Mouse (Mus musculus) liver, embryonic 12.5 days (tissue): Measurements from ENCODE around the gene Hist1h2ag. TPM values are rescaled to one million over a fixed set of nuclear protein-coding genes. Genes with fewer than 3 reads are reported as not detected.
A peak's percentile ranks its signal among the peaks of the same experiment; 100 is the strongest.

ENCODE experiments used
- ATAC-seq: fragments of 200-750 bp; cut with Nextera tagmentation; 2 replicates; pipeline ENCODE4 v1.8.0; 2017; ENCODE audit warnings: moderate number of reproducible peaks, mild to moderate bottlenecking, moderate library complexity
- H3K27ac ChIP-seq: fragments of 300-500 bp; sonication (generic); 2 replicates; pipeline ENCODE4 v1.5.1; 2016; ENCODE audit warnings: mild to moderate bottlenecking
- H3K27me3 ChIP-seq: fragments of 300-500 bp; sonication (generic); replicated peaks from 2 replicates; pipeline ENCODE4 v1.6.1; 2016; ENCODE audit warnings: mild to moderate bottlenecking, moderate library complexity
- H3K36me3 ChIP-seq: fragments of 300-500 bp; sonication (generic); 2 replicates; pipeline ENCODE4 v1.6.1; 2016; ENCODE audit warnings: mild to moderate bottlenecking, moderate library complexity
- H3K4me1 ChIP-seq: fragments of 300-500 bp; sonication (generic); 2 replicates; pipeline ENCODE4 v1.6.1; 2016
- H3K4me2 ChIP-seq: fragments of 300-500 bp; sonication (generic); 2 replicates; pipeline ENCODE4 v1.6.1; 2016; ENCODE audit warnings: mild to moderate bottlenecking, moderate library complexity
- H3K4me3 ChIP-seq: fragments of 300-500 bp; sonication (generic); 2 replicates; pipeline ENCODE4 v1.5.1; 2016; ENCODE audit warnings: mild to moderate bottlenecking, moderate library complexity
- H3K9ac ChIP-seq: fragments of 300-500 bp; sonication (generic); 2 replicates; pipeline ENCODE4 v1.6.1; 2016; ENCODE audit warnings: mild to moderate bottlenecking, moderate library complexity
- H3K9me3 ChIP-seq: fragments of 300-500 bp; sonication (generic); replicated peaks from 2 replicates; pipeline ENCODE4 v1.6.1; 2016; ENCODE audit warnings: mild to moderate bottlenecking, moderate library complexity
- WGBS: fragments of 180-500 bp; shearing (Covaris S2); methylation state at CpG from one replicate; pipeline ENCODE4 v1.1.7; 2016; ENCODE audit not compliant: insufficient replicate concordance; 5-methylcytosine and 5-hydroxymethylcytosine counted together
- polyA plus RNA-seq: library from polyadenylated mRNA; unstranded; fragments of >200 nt; fragmentation: Nextera tagmentation; extraction: Ambion mirVana; gene quantifications from 2 replicates; pipeline ENCODE4 v1.2.1, GENCODE M21; 2016

Gene Hist1h2ag
- polyA plus RNA-seq, 1 experiment from 2014 or later, result 28.2 TPM

- H3K27me3 ChIP-seq, result peaks cover 41% of the 10 kb centered on the region
- H3K9me3 ChIP-seq, result no peaks in the 10 kb centered on the region
- no peak overlapping the region for H3K27ac ChIP-seq
- 11% methylated on average over 27 of the region's 27 CpGs for WGBS
- H3K9ac ChIP-seq, result peak overlapping the region; percentile 19; the same call in 1 of the 2 replicates
- peak overlapping the region; percentile 60 for H3K4me2 ChIP-seq
- no peaks in the 10 kb centered on the region for H3K36me3 ChIP-seq
- ATAC-seq, result peak; percentile 83
- H3K4me1 ChIP-seq, result peaks cover 33% of the 10 kb centered on the region
- H3K4me3 ChIP-seq, result peak overlapping the region; percentile 42
These were observed 27.0 kb downstream of the Hist1h2ag start for GRCm38 (mm10) chr13:22015479-22016450.

GRCm38 (mm10) chr13:22014411-22014845 is 28.3 kb downstream of the Hist1h2ag start:
- WGBS, result 9% methylated on average over 17 of the region's 17 CpGs
- Histone ChIP-seq H3K27ac (no peak overlapping the region), H3K27me3 (peaks cover 55% of the 10 kb centered on the region)

GRCm38 (mm10) chr13:22013716-22014115 is 29.0 kb downstream of the Hist1h2ag start:
- no peak overlapping the region for H3K27ac ChIP-seq
- no peak for ATAC-seq
- WGBS, result 19% methylated on average over 13 of the region's 13 CpGs
- peak overlapping the region; percentile 42 for H3K4me3 ChIP-seq
- H3K36me3 ChIP-seq, result no peaks in the 10 kb centered on the region
- peak overlapping the region; percentile 60 for H3K4me2 ChIP-seq
- peaks cover 26% of the 10 kb centered on the region for H3K4me1 ChIP-seq
- 0 out of 2 replicates have a peak overlapping the region, but pooled peaks have one; percentile 25 for H3K9ac ChIP-seq
- no peaks in the 10 kb centered on the region for H3K9me3 ChIP-seq
- peaks cover 62% of the 10 kb centered on the region for H3K27me3 ChIP-seq

More at GRCm38 (mm10) chr13:22014411-22014845, 28.3 kb downstream of the Hist1h2ag start:
- Histone ChIP-seq H3K4me1 (peaks cover 27% of the 10 kb centered on the region), H3K9ac (peak overlapping the region; percentile 15; the same call in 1 of the 2 replicates), H3K4me3 (peak overlapping the region; percentile 42), H3K4me2 (peak overlapping the region; percentile 60), H3K36me3 (no peaks in the 10 kb centered on the region), H3K9me3 (no peaks in the 10 kb centered on the region)
- no peak for ATAC-seq

- 25% methylated on average over 7 of the region's 7 CpGs for WGBS
- no peaks in the 10 kb centered on the region for H3K9me3 ChIP-seq
- ATAC-seq, result no peak
- H3K36me3 ChIP-seq, result no peaks in the 10 kb centered on the region
- H3K4me1 ChIP-seq, result peaks cover 35% of the 10 kb centered on the region
- no peak within 1 kb of the TSS for H3K27ac ChIP-seq
- no peak within 1 kb of the TSS for H3K4me3 ChIP-seq
- peaks cover 95% of the 10 kb centered on the region for H3K27me3 ChIP-seq
- no peak within 1 kb of the TSS for H3K4me2 ChIP-seq
- H3K9ac ChIP-seq, result no peak within 1 kb of the TSS
These were observed 33.1 kb downstream of the Hist1h2ag start, which contains the start of gene Prss16 for GRCm38 (mm10) chr13:22009642-22010041. Prss16 (minus strand) TSS chr13:22009742.

GRCm38 (mm10) chr13:22008707-22009106 is 34.0 kb downstream of the Hist1h2ag start:
- no peak for ATAC-seq
- Histone ChIP-seq H3K4me1 (peaks cover 26% of the 10 kb centered on the region), H3K4me3 (no peak overlapping the region), H3K27me3 (peaks cover 95% of the 10 kb centered on the region), H3K9ac (no peak overlapping the region), H3K36me3 (no peaks in the 10 kb centered on the region), H3K27ac (no peak overlapping the region), H3K4me2 (no peak overlapping the region), H3K9me3 (no peaks in the 10 kb centered on the region)
- WGBS, result 63% methylated on average over 3 of the region's 3 CpGs

GRCm38 (mm10) chr13:22007872-22008271 is 34.9 kb downstream of the Hist1h2ag start:
- ATAC-seq, result no peak
- no peak overlapping the region for H3K4me2 ChIP-seq
- H3K4me3 ChIP-seq, result no peak overlapping the region
- no peak overlapping the region for H3K9ac ChIP-seq
- 49% methylated on average over 7 of the region's 7 CpGs for WGBS
- no peak overlapping the region for H3K27ac ChIP-seq
- peaks cover 24% of the 10 kb centered on the region for H3K4me1 ChIP-seq
- H3K27me3 ChIP-seq, result peaks cover 97% of the 10 kb centered on the region
- H3K9me3 ChIP-seq, result no peaks in the 10 kb centered on the region
- no peaks in the 10 kb centered on the region for H3K36me3 ChIP-seq

GRCm38 (mm10) chr13:22007121-22007510 is 35.6 kb downstream of the Hist1h2ag start:
- 7% methylated on average over 18 of the region's 18 CpGs for WGBS
- Histone ChIP-seq H3K27me3 (peaks cover 97% of the 10 kb centered on the region), H3K4me1 (peaks cover 24% of the 10 kb centered on the region), H3K27ac (no peak overlapping the region), H3K4me2 (peak overlapping the region; percentile 88), H3K36me3 (no peaks in the 10 kb centered on the region), H3K9ac (peak overlapping the region; percentile 55; the same call in 1 of the 2 replicates), H3K4me3 (peak overlapping the region; percentile 64), H3K9me3 (no peaks in the 10 kb centered on the region)
- ATAC-seq, result 0 out of 2 replicates have a peak, but pooled peaks have one; percentile 1

- ATAC-seq, result peak; percentile 81
- no peak overlapping the region for H3K27ac ChIP-seq
- 1% methylated on average over 38 of the region's 38 CpGs for WGBS
These were observed 36.2 kb downstream of the Hist1h2ag start for GRCm38 (mm10) chr13:22006334-22007120.

GRCm38 (mm10) chr13:22005605-22006333 is 37.0 kb downstream of the Hist1h2ag start:
- Histone ChIP-seq H3K27ac (no peak overlapping the region), H3K4me1 (peaks cover 24% of the 10 kb centered on the region), H3K27me3 (peaks cover 100% of the 10 kb centered on the region), H3K9me3 (no peaks in the 10 kb centered on the region), H3K4me3 (peak overlapping the region; percentile 64), H3K4me2 (peak overlapping the region; percentile 88), H3K36me3 (no peaks in the 10 kb centered on the region), H3K9ac (peak overlapping the region; percentile 55)
- ATAC-seq, result peak; percentile 76
- under 1% methylated on average over 44 of the region's 45 CpGs for WGBS

More at GRCm38 (mm10) chr13:22006334-22007120, 36.2 kb downstream of the Hist1h2ag start:
- H3K9me3 ChIP-seq, result no peaks in the 10 kb centered on the region
- peaks cover 24% of the 10 kb centered on the region for H3K4me1 ChIP-seq
- H3K9ac ChIP-seq, result peak overlapping the region; percentile 55
- peak overlapping the region; percentile 64 for H3K4me3 ChIP-seq
- H3K27me3 ChIP-seq, result peaks cover 99% of the 10 kb centered on the region
- H3K4me2 ChIP-seq, result peak overlapping the region; percentile 88
- H3K36me3 ChIP-seq, result no peaks in the 10 kb centered on the region

GRCm38 (mm10) chr13:22001823-22002222 is 40.9 kb downstream of the Hist1h2ag start:
- Histone ChIP-seq H3K36me3 (no peaks in the 10 kb centered on the region), H3K9ac (no peak overlapping the region), H3K9me3 (no peaks in the 10 kb centered on the region), H3K27me3 (peaks cover 99% of the 10 kb centered on the region), H3K27ac (no peak overlapping the region), H3K4me1 (peaks cover 28% of the 10 kb centered on the region), H3K4me3 (no peak overlapping the region), H3K4me2 (no peak overlapping the region)
- 5% methylated on average over 5 of the region's 5 CpGs for WGBS
- ATAC-seq, result no peak

GRCm38 (mm10) chr13:22001346-22001745 is 41.4 kb downstream of the Hist1h2ag start:
- no peak overlapping the region for H3K4me2 ChIP-seq
- H3K9me3 ChIP-seq, result no peaks in the 10 kb centered on the region
- H3K4me1 ChIP-seq, result peaks cover 28% of the 10 kb centered on the region
- no peak overlapping the region for H3K27ac ChIP-seq
- H3K36me3 ChIP-seq, result no peaks in the 10 kb centered on the region
- H3K4me3 ChIP-seq, result no peak overlapping the region
- H3K9ac ChIP-seq, result no peak overlapping the region
- H3K27me3 ChIP-seq, result peaks cover 99% of the 10 kb centered on the region
- ATAC-seq, result no peak
- 26% methylated on average over 2 of the region's 2 CpGs for WGBS
